Mouse (Mus musculus): ENCODE measurements at regions not wholly inside any gene's neighbourhood (a gene's known extent, or its start where the extent isn't known, plus 50 kb on each side); places are given as distances from the start of the nearest gene placed in this dataset.

DNA sequence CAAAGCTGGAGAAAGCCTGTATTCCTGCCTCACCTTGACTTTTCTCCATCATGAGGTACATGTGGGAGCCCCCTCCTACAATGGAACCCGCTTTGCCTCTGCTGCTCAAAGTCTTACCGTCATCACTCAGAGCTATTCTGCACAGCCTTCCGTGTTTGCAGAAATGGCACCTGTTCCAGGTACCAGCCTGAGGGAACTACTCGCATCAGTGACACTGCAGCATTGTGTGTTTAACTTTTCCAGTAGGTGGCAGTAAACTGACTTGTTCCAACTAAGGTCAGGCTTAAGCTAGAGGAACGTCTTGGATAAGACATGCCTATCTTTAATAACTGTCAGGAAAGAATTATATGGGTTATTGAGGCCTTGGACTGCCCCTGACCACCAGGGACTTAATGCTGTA is 71.4 kb downstream of the Fam173b start:
- TF ChIP-seq ZKSCAN1 (IDR thresholded peaks at IDR 0.05; ENCODE audit: low read depth, low read length) (no peak), USF1 (IDR thresholded peaks at IDR 0.05; ENCODE audit: low read depth, low read length) (no peak), ZMIZ1 (IDR thresholded peaks at IDR 0.05; ENCODE audit: low read depth, low read length) (no peak), CTCF (IDR thresholded peaks at IDR 0.05 in 2 of 3, conservative IDR thresholded peaks at IDR 0.05 in 1 of 3; ENCODE audit: control insufficient read depth in 1 of 3, insufficient read depth in 1 of 3, low read depth in 2 of 3, low read length in 3 of 3, poor library complexity in 1 of 3, severe bottlenecking in 1 of 3) (peak; percentile 30 to 79 (median 42)), SIN3A (IDR thresholded peaks at IDR 0.05; ENCODE audit: low read length) (no peak), GATA1 (IDR thresholded peaks at IDR 0.05; ENCODE audit: low read depth, low read length) (no peak), GABPA (IDR thresholded peaks at IDR 0.05; ENCODE audit: low read depth, low read length) (no peak), UBTF (IDR thresholded peaks at IDR 0.05; ENCODE audit: borderline replicate concordance, insufficient read depth, low read depth, low read length) (no peak), E2F4 (IDR thresholded peaks at IDR 0.05; ENCODE audit: borderline replicate concordance, low read depth, low read length) (no peak)
